Mouse (Mus musculus): ENCODE measurements around the gene Tnfsf13.

- no peak for TF ChIP-seq POLR2A (IDR thresholded peaks at IDR 0.05; ENCODE audit: borderline replicate concordance, low read depth, low read length)
- no peak for TF ChIP-seq CTCF (IDR thresholded peaks at IDR 0.05; ENCODE audit: low read depth, low read length)
These were observed 6.4 kb downstream of the Tnfsf13 start for GRCm38 (mm10) chr11:69679144-69679543.

All from bone marrow macrophage, adult 2 months (primary cell).